Mouse (Mus musculus) T-helper 1 cell (primary cell): Measurements from ENCODE around the gene Traf4.
"Not testable (repeated sequence)": the region's sequence is repeated elsewhere in the genome, so short reads cannot be mapped to it uniquely, and the experiment has no call there.

Experiments
- in situ Hi-C: fragments of 300-600 bp; cut with MboI, MseI; formaldehyde crosslinking; loops from one replicate; pipeline ENCODE4 v1.15.1; 2025; ENCODE audit warnings: high pct_unique_total_duplicates

The Traf4 gene

GRCm38 (mm10) chr11:78164924-78165760 is at the start of gene Traf4:
Gene Traf4 (minus strand): TSS chr11:78165589.
- in situ Hi-C loops: loop anchor here (5.0 kb wide), 1 partner anchor 53 kb away; no protein-coding TSS in a partner anchor

GRCm38 (mm10) chr11:78213086-78213817 is 47.9 kb upstream of the Traf4 start:
- in situ Hi-C loops: no loop called here

GRCm38 (mm10) chr11:78211513-78211912 is 46.1 kb upstream of the Traf4 start:
- in situ Hi-C loops: no loop called here

GRCm38 (mm10) chr11:78210615-78211014 is 45.2 kb upstream of the Traf4 start:
- in situ Hi-C loops: no loop called here

GRCm38 (mm10) chr11:78209886-78210285 is 44.5 kb upstream of the Traf4 start:
- in situ Hi-C loops: no loop called here

- in situ Hi-C loops: no loop called here
These were observed 41.8 kb upstream of the Traf4 start for GRCm38 (mm10) chr11:78207190-78207589.

- in situ Hi-C loops: no loop called here
These were observed 40.2 kb upstream of the Traf4 start for GRCm38 (mm10) chr11:78205361-78206206.

- in situ Hi-C loops: no loop called here
These were observed 38.9 kb upstream of the Traf4 start for GRCm38 (mm10) chr11:78204287-78204686.

GRCm38 (mm10) chr11:78202372-78202771 is 37.0 kb upstream of the Traf4 start:
- in situ Hi-C loops: no loop called here

- in situ Hi-C loops: no loop called here
These were observed 29.9 kb upstream of the Traf4 start for GRCm38 (mm10) chr11:78195101-78195863.

- in situ Hi-C loops: no loop called here
These were observed 29.2 kb upstream of the Traf4 start for GRCm38 (mm10) chr11:78194411-78195100.

- in situ Hi-C loops: no loop called here
These were observed 27.7 kb upstream of the Traf4 start, which contains the start of gene Proca1 for GRCm38 (mm10) chr11:78193113-78193512. Gene Proca1 (plus strand): TSS chr11:78193392.

GRCm38 (mm10) chr11:78190041-78190440 is 24.7 kb upstream of the Traf4 start:
- in situ Hi-C loops: no loop called here

- in situ Hi-C loops: no loop called here
These were observed 24.0 kb upstream of the Traf4 start for GRCm38 (mm10) chr11:78189234-78190040.

- in situ Hi-C loops: no loop called here
These were observed 23.2 kb upstream of the Traf4 start, which contains the start of gene Rab34 for GRCm38 (mm10) chr11:78188331-78189233. Gene Rab34 (plus strand): TSS chr11:78188430.

- in situ Hi-C loops: not testable (repeated sequence)
These were observed 19.3 kb upstream of the Traf4 start for GRCm38 (mm10) chr11:78184702-78185101.

- in situ Hi-C loops: no loop called here
These were observed 18.6 kb upstream of the Traf4 start for GRCm38 (mm10) chr11:78183884-78184514.
